Mouse (Mus musculus) macrophage (primary cell): Measurements from ENCODE around the gene Figla. TPM values are rescaled to one million over a fixed set of nuclear protein-coding genes. Genes with fewer than 3 reads are reported as not detected.

Experiments used
- H3K27ac ChIP-seq: fragments of 350-480 bp; formaldehyde crosslinking; 2 replicates; pipeline ENCODE4 v1.9.0; 2021
- H3K36me3 ChIP-seq: fragments of 350-480 bp; formaldehyde crosslinking; 2 replicates; pipeline ENCODE4 v1.9.0; 2021; ENCODE audit errors: inconsistent target
- H3K4me3 ChIP-seq: fragments of 350-480 bp; formaldehyde crosslinking; 2 replicates; pipeline ENCODE4 v1.9.0; 2021; ENCODE audit errors: inconsistent target
- H3K79me2 ChIP-seq: fragments of 350-480 bp; formaldehyde crosslinking; 2 replicates; pipeline ENCODE4 v1.9.0; 2021; ENCODE audit errors: inconsistent target
- WGBS: methylation state at CpG from one replicate; pipeline ENCODE4 v1.1.7; 2026; ENCODE audit warnings: inconsistent platforms; ENCODE audit not compliant: missing documents; 5-methylcytosine and 5-hydroxymethylcytosine counted together
- polyA plus RNA-seq: library from polyadenylated mRNA; stranded (reverse); fragments of 250-400 nt; gene quantifications from 3 replicates; pipeline ENCODE4 v1.2.4, GENCODE M21; 2018; ENCODE audit warnings: inconsistent platforms

The Figla gene
- polyA plus RNA-seq, 1 experiment from 2014 or later = not detected

DNA sequence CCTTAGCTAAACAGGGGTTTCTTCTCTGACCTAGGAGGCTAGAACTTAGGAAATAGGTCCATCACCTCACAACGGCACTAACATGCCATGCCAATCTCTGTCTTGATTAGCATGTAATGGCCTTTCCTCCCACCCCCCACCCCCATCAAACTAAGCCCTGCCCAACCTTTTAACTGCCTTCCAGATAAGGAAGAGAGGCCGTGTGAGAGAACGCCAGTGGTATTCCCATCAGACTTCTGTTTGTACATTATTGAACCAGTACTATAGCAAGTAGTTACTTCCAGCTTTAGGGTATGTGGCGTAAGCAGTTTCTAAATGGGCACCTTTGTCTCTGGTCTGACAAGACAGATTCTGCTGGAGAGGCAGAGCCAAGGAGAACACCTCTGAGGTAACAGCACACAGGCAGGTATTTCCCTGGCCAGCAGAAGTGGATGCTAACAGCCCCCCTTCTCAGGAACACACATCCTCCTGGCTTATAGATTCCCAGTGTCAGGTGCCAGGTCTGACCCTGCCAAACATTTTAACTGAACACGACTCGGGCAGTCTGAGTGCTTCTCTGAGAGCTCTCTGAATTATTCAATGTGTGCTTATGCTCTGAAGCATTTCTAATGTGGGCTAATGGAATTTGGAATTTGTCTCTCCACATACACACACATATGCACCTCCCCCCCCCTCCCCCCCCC is 34.8 kb downstream of the Figla start:
- 78% methylated on average over 4 of the region's 6 CpGs for WGBS
- no peak overlapping the region for H3K27ac ChIP-seq
- no peaks in the 10 kb centered on the region for H3K36me3 ChIP-seq
- no peaks in the 10 kb centered on the region for H3K79me2 ChIP-seq
- H3K4me3 ChIP-seq = no peak overlapping the region

DNA sequence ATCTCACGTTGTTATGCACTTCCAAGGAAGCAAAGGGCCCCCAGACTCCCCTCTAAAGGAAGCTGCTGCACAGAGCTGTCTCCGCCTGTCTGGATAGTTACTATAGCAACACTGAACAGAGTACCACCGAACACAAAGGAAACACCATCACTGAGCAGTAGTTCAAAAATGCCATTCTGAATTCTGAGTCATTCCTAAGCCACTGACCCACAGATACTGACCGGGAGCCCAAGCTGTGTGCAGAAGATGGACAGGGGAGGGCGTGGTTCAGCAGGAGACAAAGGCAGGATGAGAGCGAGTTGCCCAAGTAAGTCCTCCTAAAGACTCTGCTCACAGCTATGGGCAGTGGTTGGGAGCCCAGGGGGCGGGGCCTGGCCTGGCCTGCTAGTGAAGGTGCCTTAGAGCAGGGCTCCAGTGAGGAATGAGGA is 36.1 kb downstream of the Figla start:
- no peaks in the 10 kb centered on the region for H3K36me3 ChIP-seq
- no peaks in the 10 kb centered on the region for H3K79me2 ChIP-seq
- H3K27ac ChIP-seq = no peak overlapping the region
- no peak overlapping the region for H3K4me3 ChIP-seq
- 38% methylated on average over 7 of the region's 7 CpGs for WGBS

DNA sequence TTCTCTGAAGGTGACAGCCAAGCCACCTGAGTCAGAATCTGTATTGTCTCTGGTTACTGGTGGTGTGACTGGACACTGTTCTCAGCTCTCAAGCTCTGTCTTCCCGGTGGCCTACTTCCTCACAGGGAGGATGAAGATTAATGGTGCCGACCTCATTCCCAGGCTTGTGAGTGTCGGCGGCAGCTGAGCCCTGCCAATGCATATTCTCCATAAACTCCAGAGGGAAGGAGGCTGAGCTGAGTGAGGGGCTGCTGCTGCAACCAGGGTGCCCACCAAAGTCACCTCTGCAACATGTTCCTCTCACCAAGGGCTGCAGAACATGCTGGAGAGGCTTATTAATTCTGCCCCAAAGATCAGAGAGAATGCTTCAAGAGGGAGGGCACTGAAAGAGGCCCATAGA is 36.6 kb downstream of the Figla start:
- Histone ChIP-seq H3K4me3 (no peak overlapping the region), H3K36me3 (no peaks in the 10 kb centered on the region), H3K79me2 (no peaks in the 10 kb centered on the region), H3K27ac (no peak overlapping the region)
- 79% methylated on average over 4 of the region's 4 CpGs for WGBS

DNA sequence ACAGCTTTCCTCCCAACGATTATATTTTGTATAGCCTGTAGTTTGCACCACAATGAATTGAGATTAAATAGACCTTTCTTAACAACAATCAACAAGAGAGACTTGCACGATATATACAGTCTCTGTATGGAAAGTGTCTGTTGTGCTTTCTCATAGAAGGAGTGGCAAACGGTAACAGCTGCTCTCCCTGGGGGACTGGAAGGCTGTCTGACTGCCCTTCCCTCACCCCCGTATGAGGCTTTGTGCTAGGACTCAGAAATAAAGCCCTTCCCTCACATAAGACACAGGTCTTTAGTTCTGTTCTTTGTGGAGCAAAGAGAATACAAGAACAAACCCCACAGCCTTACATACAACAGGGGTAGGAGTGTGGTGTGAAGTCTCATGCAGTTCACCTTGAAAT is 37.1 kb downstream of the Figla start:
- Histone ChIP-seq H3K79me2 (no peaks in the 10 kb centered on the region), H3K36me3 (no peaks in the 10 kb centered on the region), H3K27ac (no peak overlapping the region), H3K4me3 (no peak overlapping the region)
- whole genome bisulfite sequencing = 80% methylated on average over 4 of the region's 4 CpGs

DNA sequence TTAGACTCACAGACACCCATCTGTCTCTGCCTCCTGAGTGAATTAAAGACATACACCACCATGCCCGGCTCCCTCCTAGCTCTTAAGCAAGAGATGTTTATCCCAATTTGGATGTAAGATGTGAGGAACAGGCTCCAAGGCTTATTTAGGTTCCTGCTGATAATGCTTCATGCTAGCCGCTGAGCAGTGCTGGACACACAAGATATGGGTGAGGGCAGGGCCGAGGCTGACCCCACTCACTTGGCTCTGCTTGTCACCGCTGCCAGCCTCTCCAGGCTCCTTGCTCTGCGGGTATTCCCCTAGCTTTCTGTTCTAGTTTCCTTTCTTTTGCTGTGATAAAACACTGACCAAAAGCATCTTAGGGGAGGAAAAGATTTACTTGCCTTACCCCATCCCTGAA is 37.6 kb downstream of the Figla start:
- no peaks in the 10 kb centered on the region for H3K79me2 ChIP-seq
- H3K36me3 ChIP-seq = no peaks in the 10 kb centered on the region
- no peak overlapping the region for H3K4me3 ChIP-seq
- H3K27ac ChIP-seq = no peak overlapping the region
- WGBS = 84% methylated on average over 5 of the region's 5 CpGs

DNA sequence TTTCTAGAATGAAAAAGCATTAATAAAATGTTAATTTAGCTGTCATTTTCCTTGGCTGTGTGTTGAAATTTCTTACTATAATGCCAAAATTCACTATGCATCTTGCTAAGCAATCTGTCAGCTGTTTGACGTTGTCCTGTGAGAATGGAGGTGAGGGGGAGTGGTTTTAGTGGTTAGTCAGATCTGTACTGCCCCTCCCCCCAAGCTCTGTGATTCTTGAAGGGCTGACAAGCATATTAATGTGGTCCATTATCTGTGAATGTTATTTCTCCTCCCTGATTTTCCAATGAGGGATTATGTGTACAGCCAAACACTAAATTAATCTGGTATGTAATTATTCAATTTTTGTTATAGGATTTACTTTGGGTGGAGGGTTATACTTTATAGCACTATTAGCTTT is 42.5 kb downstream of the Figla start:
- 0% methylated on average over 1 of the region's 1 CpGs for WGBS
- H3K79me2 ChIP-seq = no peaks in the 10 kb centered on the region
- no peak overlapping the region for H3K4me3 ChIP-seq
- no peaks in the 10 kb centered on the region for H3K36me3 ChIP-seq
- no peak overlapping the region for H3K27ac ChIP-seq

DNA sequence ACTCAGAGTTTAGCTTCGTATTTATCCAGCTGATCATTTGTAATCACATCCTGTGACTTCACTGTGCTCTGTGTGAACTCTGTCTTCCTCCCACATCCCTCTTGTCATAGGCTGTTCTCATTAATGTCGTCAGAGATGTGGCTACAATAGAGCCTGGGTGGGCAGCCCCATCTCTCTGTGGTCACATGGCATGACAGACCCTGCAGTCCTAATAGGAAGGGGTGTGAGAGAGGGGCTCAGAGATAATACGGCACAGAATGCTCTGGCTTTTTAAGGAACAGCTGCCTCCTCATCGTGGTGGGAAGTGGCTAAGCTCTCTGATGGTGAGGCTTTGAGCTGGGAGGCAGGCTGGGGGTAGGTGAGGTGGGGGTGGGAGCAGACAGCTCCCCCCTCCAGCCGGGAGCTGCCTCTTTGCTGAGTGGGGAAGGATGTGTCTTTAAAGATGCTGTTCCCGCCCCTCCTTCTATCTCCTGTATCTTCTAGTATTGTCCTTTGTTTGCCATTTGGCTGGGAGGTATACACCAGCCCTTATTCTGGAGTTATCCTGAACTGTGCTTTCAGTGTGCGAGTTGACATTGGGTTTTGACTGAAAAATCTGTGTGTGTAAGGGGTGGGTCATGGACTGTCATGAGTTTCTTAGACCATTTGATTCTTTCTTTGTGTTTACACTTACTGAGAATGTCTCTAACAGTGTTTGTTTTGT is 43.3 kb downstream of the Figla start:
- 43% methylated on average over 7 of the region's 7 CpGs for WGBS
- H3K4me3 ChIP-seq = no peak overlapping the region

DNA sequence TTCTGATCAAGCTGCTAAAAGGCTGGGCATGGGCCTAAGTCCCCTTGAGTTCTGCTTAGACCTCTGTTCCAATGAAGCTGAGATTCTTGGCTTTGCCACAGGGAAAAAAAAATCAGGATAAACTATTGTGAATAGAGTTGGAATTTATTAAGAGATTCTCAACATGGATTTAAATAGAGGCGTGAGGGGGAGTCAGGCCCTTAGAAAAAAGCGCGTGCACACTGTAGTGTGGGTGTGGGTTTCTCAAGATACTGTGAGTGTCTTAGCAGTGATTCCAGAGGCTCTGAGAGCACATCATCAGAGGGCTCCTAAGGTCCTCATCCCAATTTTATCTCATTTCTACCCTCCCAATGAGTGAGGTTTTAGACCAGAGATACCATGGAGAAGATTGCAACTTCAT is 44.2 kb downstream of the Figla start:
- Histone ChIP-seq H3K79me2 (no peaks in the 10 kb centered on the region), H3K27ac (no peak overlapping the region), H3K36me3 (no peaks in the 10 kb centered on the region), H3K4me3 (no peak overlapping the region)
- WGBS = 93% methylated on average over 3 of the region's 3 CpGs

More for the DNA sequence above, 43.3 kb downstream of the Figla start:
- Histone ChIP-seq H3K27ac (no peak overlapping the region), H3K79me2 (no peaks in the 10 kb centered on the region), H3K36me3 (no peaks in the 10 kb centered on the region)

DNA sequence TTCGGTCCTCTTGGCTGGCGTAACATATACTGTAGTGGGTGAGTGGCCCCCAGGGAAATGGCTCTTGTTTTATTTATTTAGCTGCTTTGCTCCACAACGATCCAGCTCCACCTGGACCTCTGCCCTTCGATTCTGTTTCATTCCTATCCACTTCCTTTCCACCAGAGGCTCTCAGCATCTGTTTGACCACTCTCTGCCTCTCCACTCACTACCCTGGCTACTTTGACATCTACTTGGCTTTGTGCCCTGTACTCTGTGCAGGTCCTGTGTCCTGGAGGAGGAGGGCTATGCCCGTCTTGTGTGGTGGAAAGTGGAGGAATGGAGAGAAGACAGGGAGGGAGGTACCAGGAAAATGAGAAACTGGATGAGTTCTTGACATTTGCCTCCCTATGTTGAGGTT is 46.3 kb downstream of the Figla start:
- Histone ChIP-seq H3K79me2 (no peaks in the 10 kb centered on the region), H3K27ac (no peak overlapping the region), H3K4me3 (no peak overlapping the region), H3K36me3 (no peaks in the 10 kb centered on the region)
- 84% methylated on average over 5 of the region's 5 CpGs for WGBS

DNA sequence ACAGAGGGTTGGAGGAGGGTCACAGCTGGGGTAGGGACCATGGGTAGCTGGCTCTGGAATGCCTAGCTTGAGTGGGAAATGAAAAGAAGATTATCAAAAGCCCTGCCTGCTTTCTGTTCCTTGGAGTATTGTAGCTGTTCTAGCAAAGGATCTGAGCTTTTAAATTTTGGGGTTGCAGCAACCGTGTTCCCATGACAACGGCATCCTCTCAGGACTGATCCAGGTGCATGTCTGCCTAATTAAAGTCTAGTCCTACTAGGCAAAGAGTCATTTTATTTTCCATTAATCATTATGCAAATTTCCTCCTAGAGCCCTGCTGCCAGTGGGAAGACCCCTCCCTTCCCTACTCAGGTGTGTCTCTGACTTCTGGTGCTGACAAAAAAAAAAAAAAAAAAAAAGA is 46.7 kb downstream of the Figla start:
- no peak overlapping the region for H3K27ac ChIP-seq
- no peaks in the 10 kb centered on the region for H3K79me2 ChIP-seq
- no peak overlapping the region for H3K4me3 ChIP-seq
- WGBS = 100% methylated on average over 2 of the region's 2 CpGs
- H3K36me3 ChIP-seq = no peaks in the 10 kb centered on the region

DNA sequence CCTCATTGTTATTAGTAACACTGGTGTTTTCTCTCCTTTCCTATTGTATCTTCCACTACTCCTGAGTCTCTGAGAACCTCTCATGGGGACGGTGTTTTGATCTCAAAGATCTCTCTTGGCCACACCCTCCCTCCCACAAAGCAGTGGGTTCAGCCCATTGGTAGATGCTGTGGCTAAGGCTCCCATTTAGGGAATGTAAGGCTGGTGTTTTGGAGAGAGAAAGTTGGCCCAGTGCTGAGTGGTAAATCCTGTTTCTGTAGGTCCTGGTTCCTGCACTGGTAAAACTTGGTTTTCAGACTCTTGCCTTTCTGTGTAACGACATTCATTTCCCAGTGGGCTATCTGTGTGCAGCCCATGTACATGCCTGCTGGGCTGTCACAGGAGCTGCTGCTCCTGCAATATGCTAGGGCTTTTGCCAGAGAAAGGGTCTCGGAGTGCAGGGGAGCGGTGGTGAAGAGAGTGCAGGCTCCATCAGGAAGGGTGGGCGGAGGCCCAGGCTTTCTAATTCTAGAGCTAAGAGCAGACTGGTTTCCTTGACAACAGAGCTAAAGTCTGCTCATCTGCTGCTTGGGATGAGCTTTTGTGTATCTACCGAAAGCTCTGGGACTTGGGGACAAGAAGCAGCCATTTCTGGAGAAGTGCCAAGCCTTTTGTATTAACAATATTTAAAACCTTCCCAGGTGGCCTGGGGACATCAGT is 48.5 kb downstream of the Figla start:
- H3K36me3 ChIP-seq = no peaks in the 10 kb centered on the region
- WGBS = 91% methylated on average over 6 of the region's 6 CpGs
- no peak overlapping the region for H3K27ac ChIP-seq
- H3K79me2 ChIP-seq = no peaks in the 10 kb centered on the region
- H3K4me3 ChIP-seq = no peak overlapping the region

DNA sequence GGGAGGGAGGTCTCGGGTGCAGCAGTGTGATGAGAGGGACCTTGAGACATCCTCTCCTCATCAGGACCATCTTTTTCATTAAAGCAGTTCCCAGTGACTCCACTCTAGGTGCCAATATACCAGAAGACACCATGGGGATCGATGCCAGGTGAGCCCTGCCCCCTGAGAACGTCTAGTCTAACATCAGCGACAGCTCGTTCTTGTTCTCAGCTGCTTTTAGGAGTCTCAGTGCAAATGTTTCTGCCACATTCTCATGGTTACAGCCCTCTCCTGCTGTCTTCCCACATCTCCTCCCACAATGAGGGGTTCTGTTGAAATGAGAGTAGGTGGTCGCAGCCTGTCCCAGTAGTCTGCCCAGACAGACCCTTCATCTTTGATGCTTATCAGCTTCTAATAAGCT is 50.8 kb downstream of the Figla start:
- no peak overlapping the region for H3K4me3 ChIP-seq
- H3K27ac ChIP-seq = no peak overlapping the region
- WGBS = 81% methylated on average over 6 of the region's 6 CpGs
- no peaks in the 10 kb centered on the region for H3K36me3 ChIP-seq
- H3K79me2 ChIP-seq = no peaks in the 10 kb centered on the region

DNA sequence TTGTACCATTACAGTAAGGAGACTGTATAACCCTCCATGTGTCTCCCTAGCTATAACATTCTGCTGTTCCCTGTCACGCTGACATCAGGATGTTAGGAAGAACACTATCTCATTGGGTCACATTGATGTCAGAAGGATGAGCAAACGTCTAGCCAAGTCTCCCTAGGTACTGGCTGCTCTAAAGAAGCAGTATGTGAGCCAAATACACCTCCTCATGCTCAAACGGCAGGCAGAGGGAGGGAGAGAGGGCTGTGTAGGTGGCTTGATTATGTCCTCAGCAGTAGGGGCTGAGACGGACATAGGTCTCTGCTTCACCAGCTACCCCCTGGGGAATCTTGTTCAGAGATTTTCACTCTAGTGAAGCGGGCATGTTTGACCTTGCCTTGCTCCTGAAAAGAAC is 51.2 kb downstream of the Figla start:
- WGBS = 76% methylated on average over 5 of the region's 5 CpGs
- Histone ChIP-seq H3K36me3 (no peaks in the 10 kb centered on the region), H3K4me3 (no peak overlapping the region), H3K79me2 (no peaks in the 10 kb centered on the region), H3K27ac (no peak overlapping the region)

DNA sequence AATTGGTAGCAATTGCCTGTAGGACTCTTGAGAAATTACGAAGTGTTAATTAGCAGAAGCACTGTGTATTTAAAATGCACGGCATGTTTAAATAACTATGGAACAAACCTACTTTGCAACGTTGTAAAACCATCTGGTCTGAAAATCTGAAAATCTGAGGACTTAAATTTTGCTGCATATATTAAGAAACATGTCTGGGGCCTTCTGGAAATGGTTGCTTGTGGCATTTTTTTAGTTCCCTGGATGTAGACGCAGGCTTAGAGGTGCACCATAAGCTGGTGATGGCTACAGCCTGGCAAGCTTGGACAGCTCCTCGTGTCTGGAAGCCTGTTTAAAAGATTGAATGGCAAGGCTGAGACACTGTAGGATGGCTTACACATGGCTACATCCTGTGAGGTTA is 53.0 kb downstream of the Figla start:
- H3K36me3 ChIP-seq = no peaks in the 10 kb centered on the region
- 86% methylated on average over 5 of the region's 5 CpGs for whole genome bisulfite sequencing

DNA sequence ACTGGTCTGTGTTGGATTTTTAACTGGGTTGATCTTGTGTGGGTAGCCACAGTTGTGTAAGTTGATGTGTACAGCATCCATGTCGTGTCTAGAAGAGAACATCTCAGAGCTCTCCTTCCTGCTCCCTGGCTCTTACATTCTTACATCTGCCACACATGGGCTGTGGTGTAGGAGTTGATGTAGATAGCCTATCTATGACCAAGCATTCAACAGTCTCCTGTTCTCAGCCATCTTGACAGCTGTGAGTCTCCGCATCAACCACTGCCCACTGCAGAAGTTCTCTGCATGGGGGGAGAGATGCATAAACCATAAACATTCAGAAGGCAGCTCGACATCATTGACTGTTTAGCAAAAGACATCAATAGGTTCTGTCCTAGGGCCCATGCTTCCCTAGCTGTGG is 53.9 kb downstream of the Figla start:
- no peaks in the 10 kb centered on the region for H3K36me3 ChIP-seq
- WGBS = 80% methylated on average over 3 of the region's 3 CpGs
- no peak overlapping the region for H3K27ac ChIP-seq
- H3K4me3 ChIP-seq = no peak overlapping the region
- no peaks in the 10 kb centered on the region for H3K79me2 ChIP-seq

More for the DNA sequence above, 53.0 kb downstream of the Figla start:
- no peak overlapping the region for H3K27ac ChIP-seq
- no peak overlapping the region for H3K4me3 ChIP-seq
- H3K79me2 ChIP-seq = no peaks in the 10 kb centered on the region
